24 mouse cellular contexts compared by ENCODE assay signal in genomic region chr19:9059391-9059790, GRCm38 (mm10). TPM values are rescaled to one million over a fixed set of nuclear protein-coding genes. Genes with fewer than 3 reads are reported as not detected.
DNase-seq lines count a peak whose midpoint lies in the region; TF ChIP-seq lines count a peak whose summit lies in the region.
"Had no signal": no experiment of that assay in that cellular context is flagged by ENCODE, and none has a peak within 500 bp of the region (broad histone marks: within the 10 kb centered on the region; RNA-seq: fewer than 3 reads in every experiment).

No protein-coding gene starts in this region.

- WGBS in lung, adult 2 months, result 71% methylated on average over 7 of the region's 7 CpGs

- H3K4me1 ChIP-seq in brown adipose tissue, adult 24 weeks (ENCODE audit: control insufficient read depth, insufficient read depth, insufficient read length, low read length), result peaks cover 15% of the 10 kb centered on the region
- no peaks in the 10 kb centered on the region; the same call in 1 of the 2 replicates for H3K4me1 ChIP-seq in lung, adult 2 months (ENCODE audit: control insufficient read depth, insufficient read depth, low read length)
- H3K4me1 ChIP-seq: embryonic facial prominence, embryonic 10.5 days; forebrain, embryonic 10.5 days; hindbrain, embryonic 13.5 days had no signal

- H3K4me3 ChIP-seq in gastrocnemius, adult 2 months, result no peak overlapping the region
- no peak overlapping the region for H3K4me3 ChIP-seq in brown adipose tissue, adult 24 weeks (ENCODE audit: insufficient read depth, low read depth, low read length)
- no peak overlapping the region for H3K4me3 ChIP-seq in lung, adult 2 months (replicated peaks; ENCODE audit: extremely low read depth, low read depth, low read length)
- H3K4me3 ChIP-seq: embryonic facial prominence, embryonic 10.5 days; erythroblast, embryonic 14.5 days; forebrain, embryonic 10.5 days; heart, embryonic 13.5 days; hindbrain, embryonic 13.5 days had no signal

- intact Hi-C loops in gastrocnemius, adult 2 months (cut with DNase I), result no loop called here

- peak overlapping the region; percentile 76 for H3K27ac ChIP-seq in gastrocnemius, adult 2 months
- peak overlapping the region; percentile 67 for H3K27ac ChIP-seq in brown adipose tissue, adult 24 weeks (replicated peaks; ENCODE audit: low read depth, low read length)
- H3K27ac ChIP-seq: embryonic facial prominence, embryonic 10.5 days; forebrain, embryonic 10.5 days; heart, embryonic 13.5 days; hindbrain, embryonic 13.5 days; hindbrain, postnatal 0 days had no signal

- no peak for TF ChIP-seq CTCF in gastrocnemius, adult 2 months (IDR thresholded peaks at IDR 0.05)
- TF ChIP-seq CTCF in lung, adult 2 months (IDR thresholded peaks at IDR 0.05; ENCODE audit: insufficient read depth, low read length), result no peak

- TF ChIP-seq POLR2A in lung, adult 2 months (IDR thresholded peaks at IDR 0.05; ENCODE audit: borderline replicate concordance, extremely low read depth, low read depth, low read length), result no peak

- DNase-seq in gastrocnemius, adult 2 months, result no peak
- DNase-seq in gastrocnemius, adult 8-10 months (ENCODE audit: low spot score in 2 of 2), result no peak
- peak; percentile 67 for DNase-seq in 416B (ENCODE audit: low read depth)
- no peak for DNase-seq in thymus, postnatal 4 days
- no peak for DNase-seq in lung, adult 2 months
- no peak for DNase-seq in Muller cell, postnatal 12 days (ENCODE audit: inconsistent ontology term)
- DNase-seq: cerebellum, adult 2 months; cerebellum, postnatal 10 days; gastrocnemius, postnatal 25 days; heart, postnatal 4 days; kidney, adult 18-20 months had no signal

RNA-seq across cellular contexts. Expression of gene Scgb1a1, which starts 28.4 kb away (rescaled TPM):
- not detected for total RNA-seq in gastrocnemius, adult 2 months (2021)
- not detected for total RNA-seq in gastrocnemius, adult 8-10 months (2022)
- not detected in 2 replicates for polyA plus RNA-seq in brown adipose tissue, adult 24 weeks (2012; ENCODE audit: insufficient read depth, insufficient read length, missing spikeins)
- 138,577 and 142,361 TPM in 2 replicates for polyA plus RNA-seq in lung, adult 2 months (2012; rRNA removed)
- total RNA-seq: CH12.LX; gastrocnemius, postnatal 25 days; granulocyte monocyte progenitor cell, adult 5-6 weeks; heart, postnatal 4 days; hindbrain, postnatal 0 days had no signal
- polyA plus RNA-seq: cerebellum, adult 2 months; embryonic facial prominence, embryonic 10.5 days; embryonic facial prominence, embryonic 14.5 days; erythroblast, embryonic 14.5 days; forebrain, embryonic 10.5 days; forebrain, embryonic 16.5 days; heart, embryonic 13.5 days; hindbrain, embryonic 13.5 days; hindbrain, postnatal 0 days; intestine, embryonic 14.5 days; kidney, embryonic 14.5 days had no signal
